Mouse (Mus musculus) T-cell, adult 2 months (primary cell): Measurements from ENCODE around the gene Prl8a8.

Experiments used
- DNase-seq: peaks from one replicate; pipeline ENCODE4 v3.0.0; 2022; ENCODE audit warnings: low spot score

Gene Prl8a8

GRCm38 (mm10) chr13:27513117-27513516 is at the start of gene Prl8a8:
Gene Prl8a8 (minus strand): TSS chr13:27513217.
- DNase-seq: no peak

GRCm38 (mm10) chr13:27553336-27553735 is 40.3 kb upstream of the Prl8a8 start:
- DNase-seq: no peak

- no peak for DNase-seq
Measured at GRCm38 (mm10) chr13:27523156-27523555, 10.1 kb upstream of the Prl8a8 start.

GRCm38 (mm10) chr13:27507645-27508044 is 5.4 kb downstream of the Prl8a8 start:
- DNase-seq: no peak
